Mouse (Mus musculus) adrenal gland, adult 2 months (tissue): Measurements from ENCODE around the gene 1700025G04Rik. TPM values are rescaled to one million over a fixed set of nuclear protein-coding genes. Genes with fewer than 3 reads are reported as not detected.

Experiments used
- DNase-seq: peaks from one replicate; pipeline ENCODE4 v3.0.0; 2021
- polyA plus RNA-seq: library from polyadenylated mRNA; depleted of rRNA; stranded (reverse); fragments of >200 nt; gene quantifications from 2 replicates; pipeline ENCODE4 v1.2.3, GENCODE M21; 2012
- total RNA-seq, 2 experiments: library from RNA; stranded (reverse); gene quantifications; 2 replicates each; pipeline ENCODE4 v1.2.3; 2021

The 1700025G04Rik gene
- total and polyA plus RNA-seq, 3 experiments = 3.0 to 66.1 (median 53.7) TPM

DNA sequence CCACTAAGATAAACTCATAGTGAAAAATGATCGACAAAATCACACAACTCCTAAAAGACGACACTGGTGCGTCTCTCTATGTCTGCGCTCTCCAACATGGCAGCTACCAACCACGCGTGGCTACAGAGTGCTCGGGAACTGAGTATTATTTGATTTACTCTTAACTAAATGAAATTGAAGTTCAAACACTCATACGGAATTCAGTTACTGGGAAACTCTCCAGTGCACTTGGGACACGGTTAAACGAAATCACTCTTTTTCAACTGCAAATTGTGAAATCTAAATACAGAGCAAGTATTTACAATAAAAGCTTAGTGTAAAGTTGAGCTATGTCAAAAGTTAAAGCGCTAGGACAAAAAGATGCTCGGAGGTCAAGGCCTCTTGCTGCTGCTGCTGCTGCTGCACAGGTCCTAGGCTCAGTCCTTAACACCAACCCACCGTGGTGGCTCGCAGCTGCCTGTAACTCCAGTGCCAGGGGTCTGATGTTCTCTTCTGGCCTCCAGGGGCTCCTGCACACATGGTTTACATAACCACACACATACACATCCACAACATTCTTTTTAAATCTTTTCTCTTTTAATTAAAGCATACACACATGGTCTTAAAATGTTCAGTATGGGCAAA, 13.6 kb downstream of the 1700025G04Rik start:
- DNase-seq = no peak

DNA sequence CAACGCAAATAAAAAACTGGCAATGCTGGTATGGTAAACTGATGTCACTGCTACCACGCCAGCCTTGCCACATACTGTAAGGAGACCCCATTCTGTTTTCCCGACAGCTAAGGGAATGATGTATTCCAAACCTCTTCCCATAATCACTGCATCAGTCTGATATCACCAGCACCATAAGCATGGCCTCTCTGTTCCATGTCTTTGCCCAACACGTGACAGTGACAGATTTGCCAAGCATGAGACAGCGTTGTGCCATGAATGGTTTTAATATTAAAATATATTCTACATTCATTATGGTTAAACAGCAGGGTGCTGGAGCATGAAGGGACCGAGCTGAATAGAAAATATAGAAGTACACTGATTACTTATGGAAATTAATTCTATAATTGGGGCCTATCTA, 14.2 kb downstream of the 1700025G04Rik start:
- DNase-seq = no peak

DNA sequence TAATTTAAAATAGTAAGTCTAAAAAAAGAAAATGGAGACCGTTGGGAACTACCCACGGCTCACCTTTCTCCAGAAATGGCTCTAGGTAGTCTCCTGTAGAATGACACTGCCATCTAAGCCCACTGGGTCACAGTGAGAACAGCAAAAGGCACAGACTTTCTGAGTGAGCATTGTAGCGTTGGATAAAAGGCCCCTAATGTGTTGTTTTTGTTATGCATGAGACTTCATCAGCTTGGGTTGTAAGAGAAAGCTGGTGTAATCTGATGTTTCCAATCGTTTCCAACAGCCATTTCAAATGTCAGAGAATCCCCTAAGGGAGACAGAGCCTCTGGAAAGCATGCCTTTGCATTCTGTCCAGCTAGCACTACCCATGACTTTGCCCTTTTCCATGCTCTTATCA, 19.5 kb downstream of the 1700025G04Rik start:
- no peak for DNase-seq

DNA sequence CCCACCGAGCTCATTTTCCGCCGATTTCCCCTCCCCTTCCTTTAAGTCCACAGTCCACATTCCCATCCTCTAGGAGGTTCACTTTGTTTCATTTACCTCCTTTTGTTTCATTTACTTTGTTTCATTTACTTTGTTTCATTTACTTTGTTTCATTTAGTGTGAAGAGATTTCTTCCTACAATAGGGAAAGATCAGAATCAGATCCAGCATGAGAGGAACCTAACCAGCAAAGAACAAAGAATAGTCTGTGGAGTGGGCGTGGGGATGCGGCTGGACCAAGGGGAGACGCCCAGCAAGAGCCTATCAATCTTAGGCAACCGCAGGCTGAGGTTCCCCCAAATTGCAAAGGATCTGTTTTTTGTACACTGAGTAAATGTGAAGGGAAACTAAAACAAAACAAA, 20.2 kb downstream of the 1700025G04Rik start:
- no peak for DNase-seq

DNA sequence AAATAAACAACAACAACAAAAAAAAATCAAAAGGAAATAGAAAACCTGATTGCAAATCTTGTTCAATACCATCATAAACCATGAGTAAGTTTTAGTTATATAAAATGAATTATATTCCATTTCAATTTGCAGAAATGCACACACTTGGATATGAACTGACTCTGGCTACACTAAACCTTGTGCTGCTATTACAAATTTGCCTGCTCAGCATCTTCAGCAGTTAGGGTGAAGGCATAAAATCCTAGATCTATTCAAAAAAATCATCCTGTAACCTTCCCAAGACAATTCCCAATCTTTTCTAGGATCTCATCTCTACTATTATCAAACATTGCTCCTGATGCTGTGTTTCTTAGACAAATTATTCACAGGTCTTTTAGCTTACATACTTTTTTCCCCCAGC, 22.0 kb downstream of the 1700025G04Rik start:
- no peak for DNase-seq

DNA sequence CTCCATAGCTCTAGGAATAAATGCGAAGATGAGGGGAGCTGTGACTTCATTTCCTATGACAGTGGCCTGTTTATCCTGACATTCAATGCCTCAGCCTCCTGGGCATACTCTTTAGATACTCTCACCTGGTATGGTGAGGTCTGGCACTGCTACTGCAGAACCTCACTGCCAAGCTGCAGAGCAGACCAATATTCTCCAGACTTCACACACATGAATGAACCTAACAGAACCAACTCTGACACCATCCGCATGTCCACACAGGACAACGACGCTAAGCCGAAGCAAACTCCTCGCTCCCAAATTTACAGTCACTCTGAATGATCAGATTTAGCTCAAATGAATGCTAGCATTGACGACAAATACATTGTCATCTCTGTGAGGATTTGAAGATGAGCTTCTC, 24.4 kb downstream of the 1700025G04Rik start:
- DNase-seq = no peak

DNA sequence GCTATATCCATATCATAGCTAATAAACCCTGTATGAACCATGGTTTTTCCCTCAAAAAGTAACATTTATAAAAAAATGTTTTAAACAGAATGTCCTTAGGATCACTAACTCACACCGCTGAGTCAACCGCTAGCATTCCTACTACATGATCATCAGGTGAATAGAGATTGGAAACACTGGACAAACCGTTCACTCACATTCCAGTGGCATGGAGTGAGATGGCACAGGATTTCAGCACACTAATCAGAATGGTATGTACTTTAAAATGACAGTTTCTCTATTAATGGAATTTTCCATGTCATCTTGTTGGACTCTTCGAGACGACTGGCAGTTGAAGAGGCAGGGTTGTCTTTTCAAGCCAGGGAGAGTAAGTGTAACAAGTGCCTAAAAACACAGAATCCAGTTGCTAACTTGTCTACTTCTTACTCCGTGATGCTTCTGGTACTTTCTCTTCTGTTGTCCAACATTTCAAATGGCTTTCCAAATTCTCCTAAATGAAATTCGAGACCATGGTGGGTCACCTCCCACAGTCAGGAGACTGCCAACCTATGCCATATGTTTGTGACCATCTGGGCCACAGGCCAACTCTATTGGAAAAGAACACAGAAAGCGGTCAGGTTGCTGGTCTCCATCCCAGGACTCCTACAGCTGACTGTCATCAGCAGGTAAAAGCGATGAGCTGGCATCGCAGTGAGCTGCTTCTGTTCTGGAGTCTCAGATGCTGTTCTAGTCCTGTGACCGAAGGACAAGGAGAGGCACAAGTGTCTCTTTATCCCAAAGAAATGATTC, 26.4 kb downstream of the 1700025G04Rik start:
- no peak for DNase-seq

DNA sequence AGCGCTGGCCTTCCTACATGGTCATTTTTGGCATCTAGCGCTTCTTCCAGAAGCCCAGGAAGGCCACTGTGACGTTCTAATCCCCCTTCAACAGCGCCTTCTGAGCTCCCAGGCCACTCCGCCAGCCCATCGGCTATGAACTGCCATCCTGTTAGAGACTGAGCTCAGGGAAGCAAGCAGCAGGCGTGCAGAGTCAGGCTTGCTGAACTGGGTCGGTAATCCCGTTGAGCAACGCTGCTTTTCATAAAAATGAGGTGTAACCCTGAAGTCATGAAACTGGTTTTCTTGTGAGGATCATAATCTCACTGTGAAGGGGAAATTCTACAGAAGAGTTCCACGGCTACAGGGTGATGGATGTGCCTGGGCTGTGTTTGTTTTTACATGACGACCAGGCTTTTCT, 28.2 kb downstream of the 1700025G04Rik start:
- no peak for DNase-seq

DNA sequence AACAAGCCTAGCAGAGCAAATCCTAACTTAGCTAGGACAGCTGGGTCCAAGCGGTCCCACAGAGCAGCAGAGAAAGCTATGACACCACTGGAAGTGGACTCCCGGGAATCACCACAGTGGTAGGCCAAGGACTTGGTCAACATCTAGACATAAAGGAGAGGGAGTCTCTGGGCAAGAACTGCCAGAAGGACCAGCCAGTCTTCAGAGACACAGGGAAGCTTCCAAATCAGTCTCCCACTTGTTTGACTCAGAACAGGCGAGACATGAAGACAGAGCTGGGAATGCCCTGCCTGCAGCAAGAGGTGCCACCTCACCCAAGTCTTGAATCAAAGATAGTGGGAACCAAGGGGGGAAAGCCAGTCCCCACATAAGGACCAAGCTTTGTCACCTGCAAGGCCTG, 29.7 kb downstream of the 1700025G04Rik start:
- no peak for DNase-seq

DNA sequence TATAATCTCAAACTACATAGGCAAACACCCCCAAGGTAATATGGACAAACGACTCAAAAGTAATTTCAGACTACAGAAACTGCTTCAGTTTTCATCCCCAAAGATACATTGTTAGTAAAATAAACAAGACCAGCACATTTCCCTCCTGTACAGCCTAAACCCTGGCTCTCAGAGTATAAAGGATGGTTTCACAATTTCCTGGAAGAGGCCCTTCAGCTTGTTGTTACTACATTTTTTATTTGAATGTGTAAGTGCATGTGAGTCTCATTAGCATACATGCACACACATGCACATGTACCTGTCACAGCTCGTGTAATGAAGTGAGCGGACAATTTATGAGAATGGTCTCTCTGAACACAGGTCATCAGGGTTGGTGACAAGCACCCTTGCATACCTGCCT, 31.1 kb downstream of the 1700025G04Rik start:
- no peak for DNase-seq

DNA sequence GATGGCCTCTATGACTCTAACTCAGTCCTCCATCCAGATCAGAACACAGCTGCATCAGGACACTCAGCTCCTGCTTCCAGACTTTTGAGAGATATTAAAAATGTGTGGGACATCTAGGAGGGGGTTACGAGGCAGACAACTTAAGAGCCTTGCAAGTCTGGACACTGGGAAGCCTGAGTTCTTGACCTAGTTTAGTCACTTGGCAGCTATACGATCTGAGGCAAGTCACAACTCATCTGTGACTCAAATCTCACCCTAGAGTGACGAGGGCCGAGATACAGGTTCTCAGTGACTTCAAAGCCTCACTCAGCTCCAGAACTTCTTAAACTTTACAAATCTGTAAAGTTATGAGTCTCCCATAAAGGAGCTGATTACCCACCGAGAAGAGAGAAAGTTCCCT, 36.8 kb downstream of the 1700025G04Rik start:
- DNase-seq = peak; percentile 64

DNA sequence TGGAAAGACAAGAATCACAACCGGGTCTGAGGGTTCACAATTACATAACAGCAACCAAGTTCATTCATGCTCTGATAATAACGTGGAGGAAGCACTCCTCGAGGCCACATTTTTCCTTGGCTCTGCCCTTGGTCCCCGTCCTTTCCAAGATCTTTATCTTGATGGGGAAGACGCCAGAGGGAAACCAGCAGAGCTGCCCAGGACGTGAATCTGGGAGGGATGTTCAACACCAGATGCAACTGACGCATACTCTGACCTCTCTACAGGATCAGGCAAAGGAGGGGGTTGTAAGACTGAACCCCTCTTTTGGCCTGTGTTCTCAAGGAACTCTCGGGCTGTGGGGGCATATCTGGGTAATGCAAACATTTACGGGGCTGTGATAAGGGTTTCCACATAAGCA, 38.1 kb downstream of the 1700025G04Rik start:
- DNase-seq = peak; percentile 74

DNA sequence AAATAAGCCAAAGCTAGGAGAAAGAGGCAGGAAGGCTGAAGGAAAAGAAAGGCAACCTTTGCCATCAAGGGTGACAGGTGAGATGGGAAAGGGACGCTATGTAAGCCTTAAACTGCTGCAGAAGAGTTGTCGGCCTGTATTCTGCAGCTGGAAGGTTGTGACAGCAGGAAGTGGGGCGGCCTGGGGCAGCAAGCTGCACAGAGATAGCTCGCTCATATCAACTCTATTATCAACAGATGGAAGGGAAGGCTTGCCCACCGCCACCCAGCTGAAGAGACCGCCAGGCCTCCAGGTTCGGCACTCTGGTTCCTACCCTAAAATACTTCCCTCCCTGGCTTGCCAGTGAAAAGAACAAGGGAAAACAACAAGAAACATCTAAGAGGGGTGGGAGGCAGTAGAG, 39.9 kb downstream of the 1700025G04Rik start:
- DNase-seq = no peak

DNA sequence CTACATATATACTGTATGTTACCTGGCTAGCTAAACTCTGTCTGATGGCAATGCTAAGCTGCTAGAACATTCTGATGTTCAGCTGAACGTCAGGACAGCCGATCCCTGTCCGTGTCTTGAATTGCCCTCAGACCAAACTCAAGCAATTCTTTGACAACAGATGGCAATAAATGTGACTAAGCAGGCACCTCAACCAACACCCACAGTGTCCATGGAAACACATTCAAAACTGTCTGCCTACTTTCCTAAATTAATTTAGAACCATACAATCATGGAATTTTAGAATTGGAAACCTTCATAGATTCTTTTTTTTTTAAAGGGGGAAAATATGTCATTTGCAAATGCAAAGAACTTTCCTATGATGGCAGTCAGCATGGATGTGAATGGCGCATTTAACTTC, 41.6 kb downstream of the 1700025G04Rik start:
- no peak for DNase-seq

DNA sequence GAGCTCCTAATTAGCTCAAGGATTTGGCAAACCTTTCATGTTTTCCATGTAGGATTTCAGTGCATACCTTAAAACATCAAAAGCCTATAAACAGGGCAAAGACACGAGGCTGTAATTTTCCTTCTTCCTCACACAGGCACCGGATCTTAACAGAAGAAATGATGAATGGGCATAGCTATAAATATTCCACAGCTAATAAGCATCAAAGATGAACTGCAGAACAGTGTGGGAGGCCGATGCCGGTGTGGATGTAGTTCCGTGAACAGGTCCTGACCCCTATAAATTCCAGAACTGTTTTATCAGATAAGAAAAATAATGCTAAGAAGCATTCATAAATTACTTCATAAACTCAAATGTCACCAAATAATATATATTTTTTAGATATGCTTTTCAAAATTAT, 42.5 kb downstream of the 1700025G04Rik start:
- DNase-seq = no peak

DNA sequence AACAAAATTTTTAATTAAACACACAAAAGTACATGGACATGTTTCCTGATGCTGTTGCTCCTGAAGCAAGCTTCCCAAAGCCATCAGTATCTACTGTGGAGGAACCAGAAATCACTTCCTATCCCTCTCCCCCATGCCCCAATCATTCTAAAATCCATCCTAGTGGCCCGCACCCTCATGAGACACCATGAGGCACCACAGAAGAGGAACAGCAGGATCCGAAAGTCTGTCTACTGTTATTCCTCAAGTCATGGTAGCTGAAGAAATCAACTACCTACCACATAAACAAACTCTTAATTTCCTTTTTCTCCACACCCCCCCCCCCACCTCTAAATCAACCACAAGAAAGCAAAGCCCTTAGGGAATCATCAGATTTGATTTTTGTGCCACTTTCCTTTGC, 46.5 kb downstream of the 1700025G04Rik start:
- DNase-seq = no peak

DNA sequence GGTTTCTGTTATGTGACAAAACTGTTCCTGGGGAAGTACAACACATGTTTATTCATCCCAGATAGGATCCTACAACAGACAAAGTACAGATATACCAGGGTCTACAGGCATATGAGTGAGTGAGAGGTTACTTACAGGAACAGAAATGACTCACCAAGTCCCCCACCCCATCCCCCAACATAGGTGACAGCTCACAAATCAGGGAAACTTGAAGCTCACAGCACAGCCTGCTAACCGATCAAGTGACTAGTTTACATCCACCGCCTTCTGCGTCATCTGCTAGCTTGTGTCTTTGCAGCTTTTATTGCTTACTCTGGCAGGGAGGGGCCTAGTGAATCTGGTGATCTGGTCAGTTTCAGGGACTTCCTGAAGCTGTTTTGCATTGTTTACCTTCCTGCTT, 47.5 kb downstream of the 1700025G04Rik start:
- DNase-seq = no peak

DNA sequence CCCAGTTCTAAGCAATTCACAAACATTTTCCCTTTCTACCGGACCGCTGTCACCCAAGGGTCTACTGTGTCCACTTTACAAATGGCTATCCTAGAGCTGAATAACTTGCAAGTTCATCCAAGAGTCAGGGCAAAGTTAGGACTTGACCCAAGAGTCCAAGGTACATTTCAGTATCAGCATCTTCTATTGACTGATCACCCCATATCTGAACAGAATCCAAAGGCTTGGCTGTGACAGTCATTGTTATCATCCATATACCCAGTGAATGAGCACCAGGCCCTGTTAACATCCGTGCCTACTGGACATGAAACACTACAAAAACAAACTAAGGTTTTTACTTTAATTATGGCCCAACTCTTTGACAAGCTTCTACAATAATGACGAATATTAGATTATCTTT, 48.9 kb downstream of the 1700025G04Rik start:
- no peak for DNase-seq

DNA sequence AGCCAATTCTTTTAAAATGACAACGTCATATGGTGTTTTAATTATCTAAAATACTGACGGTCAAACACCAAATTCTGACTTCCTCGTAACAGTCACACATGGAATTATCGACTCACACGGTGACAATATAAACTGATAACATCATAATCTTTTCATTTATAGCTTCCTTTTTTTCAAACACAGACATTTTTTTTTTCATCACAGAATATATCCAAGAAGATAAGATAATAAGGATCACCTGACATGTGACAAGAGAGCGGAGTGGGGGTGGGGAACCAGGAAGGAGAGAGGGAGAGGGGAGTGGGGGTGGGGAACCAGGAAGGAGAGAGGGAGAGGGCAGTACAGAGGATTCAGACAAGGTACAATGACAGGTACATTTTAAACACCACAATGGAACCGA, 49.9 kb downstream of the 1700025G04Rik start:
- no peak for DNase-seq

DNA sequence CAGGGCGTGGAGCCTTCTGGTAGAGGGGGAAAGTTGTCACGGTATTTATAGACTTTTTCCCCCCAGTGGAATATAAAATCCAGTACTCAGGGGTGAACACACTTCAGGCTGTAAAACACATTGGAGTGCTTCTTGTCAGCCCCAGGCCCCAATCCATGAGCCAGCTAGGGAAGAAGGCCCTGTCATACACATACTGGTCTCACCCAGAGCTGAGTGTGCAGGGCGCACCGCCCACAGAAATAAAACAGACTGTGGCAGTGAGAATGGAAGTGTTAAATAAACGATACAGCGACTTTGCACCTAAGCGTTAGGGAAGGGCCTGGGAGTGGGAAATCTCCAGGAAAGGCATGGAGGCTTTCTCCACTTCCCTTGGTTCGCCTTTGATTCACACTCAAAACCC, 50.3 kb downstream of the 1700025G04Rik start:
- no peak for DNase-seq

DNA sequence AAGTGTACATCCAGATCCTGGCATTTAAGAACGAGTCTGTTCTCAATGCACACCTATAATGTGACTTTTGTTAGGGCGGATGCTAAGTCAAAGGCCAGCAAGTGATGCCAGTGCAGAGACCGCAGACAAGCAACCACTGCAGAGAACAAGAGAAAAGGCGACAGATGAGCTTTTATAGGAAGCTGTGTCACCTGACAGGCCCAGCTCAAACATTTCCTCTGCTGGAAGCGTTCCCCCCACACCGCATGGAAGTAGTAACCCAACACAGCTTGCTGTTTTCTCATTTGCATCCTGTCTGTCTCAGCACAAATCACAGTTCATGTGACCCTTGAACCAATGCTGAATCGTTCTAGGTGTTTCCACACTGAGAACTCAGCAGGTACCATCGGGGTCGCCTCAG, 51.8 kb downstream of the 1700025G04Rik start:
- no peak for DNase-seq

DNA sequence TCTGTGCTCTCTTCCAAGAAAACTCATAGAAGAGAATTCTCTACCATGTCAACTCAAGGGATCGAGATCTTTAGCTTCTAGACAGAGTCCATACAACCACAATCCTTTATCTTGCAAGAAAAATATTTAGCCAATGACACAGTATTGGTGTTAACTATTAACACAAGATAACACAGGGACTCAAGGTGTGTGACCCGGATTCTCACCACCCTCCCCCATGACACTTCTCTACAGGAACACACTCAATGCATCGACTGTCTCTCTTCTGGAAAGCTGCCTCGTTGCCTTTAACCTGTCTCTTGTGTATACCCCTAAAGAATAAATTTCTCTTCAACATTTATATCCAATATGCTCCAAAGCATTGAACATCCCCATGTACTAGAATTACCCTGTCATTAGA, 52.3 kb downstream of the 1700025G04Rik start:
- no peak for DNase-seq

DNA sequence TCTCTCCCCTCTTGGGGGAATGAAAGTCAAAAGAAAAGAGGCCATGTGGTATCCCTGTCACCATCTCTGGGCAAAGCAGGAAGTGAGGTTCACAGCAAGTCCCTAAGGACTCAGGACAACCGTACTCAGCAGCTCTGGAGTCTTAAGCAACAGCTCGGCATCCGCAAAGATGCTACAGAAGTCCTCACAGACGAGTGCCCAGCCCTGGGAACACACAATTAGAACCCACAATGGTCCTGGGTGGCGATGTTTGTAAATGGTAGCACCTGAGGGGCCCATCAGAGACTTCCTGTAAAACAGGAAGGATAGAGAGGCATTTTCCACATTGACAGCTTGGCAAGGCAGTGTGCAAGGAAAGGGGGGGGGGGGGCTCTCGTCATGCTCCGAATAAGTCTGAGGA, 55.2 kb downstream of the 1700025G04Rik start:
- no peak for DNase-seq

DNA sequence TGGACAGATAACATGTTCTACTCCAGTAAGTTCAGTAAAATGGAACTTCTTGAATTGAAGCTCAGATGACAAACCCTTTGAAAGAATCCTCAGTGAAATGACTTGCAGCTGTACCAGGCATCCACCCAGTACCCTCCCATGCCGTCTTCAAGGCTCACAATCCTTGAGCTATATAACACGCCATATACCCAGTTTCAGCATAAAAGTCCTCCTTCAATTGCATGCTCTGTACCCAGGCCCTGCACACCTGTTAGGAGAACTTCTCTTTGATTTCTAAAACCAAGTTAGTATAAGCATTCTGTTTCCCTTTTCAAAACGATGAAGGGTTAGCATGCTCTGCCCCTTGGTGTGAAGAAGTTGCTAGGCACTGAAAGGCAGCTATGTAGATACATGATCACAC, 56.2 kb downstream of the 1700025G04Rik start:
- DNase-seq = no peak
